Mouse (Mus musculus): ENCODE measurements around the gene Bach2. TPM values are rescaled to one million over a fixed set of nuclear protein-coding genes. Genes with fewer than 3 reads are reported as not detected.

The Bach2 gene
- total RNA-seq, 2 experiments from 2014 or later = 1.9 to 2.8 TPM

GRCm38 (mm10) chr4:32423667-32424066 lies 185.1 kb downstream of the Bach2 start:
- no peak for DNase-seq (ENCODE audit: low spot score in 2 of 2)

- DNase-seq (ENCODE audit: low spot score in 2 of 2) = no peak
Observed at GRCm38 (mm10) chr4:32424434-32424833, 185.8 kb downstream of the Bach2 start.

GRCm38 (mm10) chr4:32425060-32425459 lies 186.5 kb downstream of the Bach2 start:
- no peak for DNase-seq (ENCODE audit: low spot score in 2 of 2)

GRCm38 (mm10) chr4:32425641-32426040 lies 187.0 kb downstream of the Bach2 start:
- DNase-seq (ENCODE audit: low spot score in 2 of 2) = no peak

GRCm38 (mm10) chr4:32426779-32427577 lies 188.4 kb downstream of the Bach2 start:
- no peak for DNase-seq (ENCODE audit: low spot score in 2 of 2)

GRCm38 (mm10) chr4:32428738-32429137 lies 190.1 kb downstream of the Bach2 start:
- no peak for DNase-seq (ENCODE audit: low spot score in 2 of 2)

- DNase-seq (ENCODE audit: low spot score in 2 of 2) = no peak
Observed at GRCm38 (mm10) chr4:32430136-32430535, 191.5 kb downstream of the Bach2 start.

GRCm38 (mm10) chr4:32430981-32431380 lies 192.4 kb downstream of the Bach2 start:
- no peak for DNase-seq (ENCODE audit: low spot score in 2 of 2)

- DNase-seq (ENCODE audit: low spot score in 2 of 2) = no peak
Observed at GRCm38 (mm10) chr4:32432271-32432781, 193.7 kb downstream of the Bach2 start.

GRCm38 (mm10) chr4:32432945-32433344 lies 194.3 kb downstream of the Bach2 start:
- no peak for DNase-seq (ENCODE audit: low spot score in 2 of 2)

- no peak for DNase-seq (ENCODE audit: low spot score in 2 of 2)
Observed at GRCm38 (mm10) chr4:32434612-32435011, 196.0 kb downstream of the Bach2 start.

- no peak for DNase-seq (ENCODE audit: low spot score in 2 of 2)
Observed at GRCm38 (mm10) chr4:32439974-32440739, 201.6 kb downstream of the Bach2 start.

GRCm38 (mm10) chr4:32440740-32441072 lies 202.1 kb downstream of the Bach2 start:
- DNase-seq (ENCODE audit: low spot score in 2 of 2) = no peak

- no peak for DNase-seq (ENCODE audit: low spot score in 2 of 2)
Observed at GRCm38 (mm10) chr4:32444671-32445196, 206.1 kb downstream of the Bach2 start.

- no peak for DNase-seq (ENCODE audit: low spot score in 2 of 2)
Observed at GRCm38 (mm10) chr4:32447850-32448249, 209.2 kb downstream of the Bach2 start.

GRCm38 (mm10) chr4:32461986-32462385 lies 223.4 kb downstream of the Bach2 start:
- DNase-seq (ENCODE audit: low spot score in 2 of 2) = no peak

GRCm38 (mm10) chr4:32463065-32463464 lies 224.5 kb downstream of the Bach2 start:
- no peak for DNase-seq (ENCODE audit: low spot score in 2 of 2)

- no peak for DNase-seq (ENCODE audit: low spot score in 2 of 2)
Observed at GRCm38 (mm10) chr4:32464540-32464939, 225.9 kb downstream of the Bach2 start.

- no peak for DNase-seq (ENCODE audit: low spot score in 2 of 2)
Observed at GRCm38 (mm10) chr4:32466031-32466430, 227.4 kb downstream of the Bach2 start.

GRCm38 (mm10) chr4:32477977-32478660 lies 239.5 kb downstream of the Bach2 start:
- no peak for DNase-seq (ENCODE audit: low spot score in 2 of 2)

- DNase-seq (ENCODE audit: low spot score in 2 of 2) = no peak
Observed at GRCm38 (mm10) chr4:32479231-32479630, 240.6 kb downstream of the Bach2 start.
